Mouse (Mus musculus) megakaryocyte-erythroid progenitor cell, adult 5-6 weeks (primary cell): ENCODE results near the gene Zfhx3. TPM values are rescaled to one million over a fixed set of nuclear protein-coding genes. Genes with fewer than 3 reads are reported as not detected.

Source experiments
- ATAC-seq: replicated peaks from 2 replicates; pipeline ENCODE4 v1.8.0; 2016; ENCODE audit warnings: mild to moderate bottlenecking, inconsistent platforms; ENCODE audit not compliant: severe bottlenecking, poor library complexity, low FRiP score, low TSS enrichment
- total RNA-seq, 2 experiments: library from RNA; stranded (forward) in 1 of 2; stranded (reverse) in 1 of 2; fragments of 200-1000, 215-1000 nt in 1 of 2; fragments of >200 nt in 1 of 2; fragmentation: Nextera tagmentation in 1 of 2; gene quantifications; 2 replicates each; pipeline ENCODE4 v1.2.3; 2014 to 2017

Zfhx3 gene
- total RNA-seq, 2 experiments from 2014 or later: 0.28 to 2.9 TPM

GRCm38 (mm10) chr8:108716291-108716811 is 773.9 kb downstream of the Zfhx3 start:
- no peak for ATAC-seq

- no peak for ATAC-seq
Measured at GRCm38 (mm10) chr8:108717545-108717944, 775.1 kb downstream of the Zfhx3 start.

- no peak for ATAC-seq
Measured at GRCm38 (mm10) chr8:108718031-108718430, 775.6 kb downstream of the Zfhx3 start.

- ATAC-seq: no peak
Measured at GRCm38 (mm10) chr8:108720840-108721239, 778.4 kb downstream of the Zfhx3 start.

GRCm38 (mm10) chr8:108722671-108723513 is 780.4 kb downstream of the Zfhx3 start:
- ATAC-seq: peak; percentile 78

GRCm38 (mm10) chr8:108723636-108724035 is 781.2 kb downstream of the Zfhx3 start:
- no peak for ATAC-seq

- ATAC-seq: peak; percentile 77
Measured at GRCm38 (mm10) chr8:108724818-108725506, 782.5 kb downstream of the Zfhx3 start.

GRCm38 (mm10) chr8:108725631-108726030 is 783.2 kb downstream of the Zfhx3 start:
- no peak for ATAC-seq

- ATAC-seq: no peak
Measured at GRCm38 (mm10) chr8:108726541-108727241, 784.2 kb downstream of the Zfhx3 start.

GRCm38 (mm10) chr8:108729169-108729568 is 786.7 kb downstream of the Zfhx3 start:
- no peak for ATAC-seq

GRCm38 (mm10) chr8:108729667-108730329 is 787.4 kb downstream of the Zfhx3 start:
- no peak for ATAC-seq

- ATAC-seq: no peak
Measured at GRCm38 (mm10) chr8:108730907-108731440, 788.5 kb downstream of the Zfhx3 start.

- ATAC-seq: no peak
Measured at GRCm38 (mm10) chr8:108732500-108732899, 790.1 kb downstream of the Zfhx3 start.

- ATAC-seq: no peak
Measured at GRCm38 (mm10) chr8:108733385-108733784, 790.9 kb downstream of the Zfhx3 start.

- no peak for ATAC-seq
Measured at GRCm38 (mm10) chr8:108736442-108736841, 794.0 kb downstream of the Zfhx3 start.

GRCm38 (mm10) chr8:108738179-108738578 is 795.7 kb downstream of the Zfhx3 start:
- ATAC-seq: peak; percentile 52

GRCm38 (mm10) chr8:108739517-108739916 is 797.1 kb downstream of the Zfhx3 start:
- peak; percentile 80 for ATAC-seq

GRCm38 (mm10) chr8:108740443-108740842 is 798.0 kb downstream of the Zfhx3 start:
- ATAC-seq: no peak

GRCm38 (mm10) chr8:108741651-108742050 is 799.2 kb downstream of the Zfhx3 start:
- ATAC-seq: no peak
